Mouse (Mus musculus) small intestine, adult 2 months (tissue): ENCODE data around the gene Glp2r. TPM values are rescaled to one million over a fixed set of nuclear protein-coding genes. Genes with fewer than 3 reads are reported as not detected.

Source experiments
- H3K27ac ChIP-seq: fragments of 200-500 bp; 2 replicates; pipeline ENCODE4 v1.5.1; 2012; ENCODE audit warnings: low read depth, low read length, control low read depth, inconsistent platforms; ENCODE audit not compliant: insufficient read depth
- H3K27me3 ChIP-seq: fragments of 200-500 bp; 2 replicates; pipeline ENCODE4 v1.6.1; 2012; ENCODE audit warnings: mild to moderate bottlenecking, moderate library complexity, low read length, inconsistent platforms; ENCODE audit not compliant: control insufficient read depth, insufficient read depth
- H3K36me3 ChIP-seq: fragments of 200-500 bp; 2 replicates; pipeline ENCODE4 v1.6.1; 2012; ENCODE audit warnings: mild to moderate bottlenecking, low read length, control low read depth, inconsistent platforms; ENCODE audit not compliant: control insufficient read depth, insufficient read depth
- H3K4me1 ChIP-seq: fragments of 200-500 bp; 2 replicates; pipeline ENCODE4 v1.6.1; 2012; ENCODE audit warnings: low read length, inconsistent platforms, mixed read lengths; ENCODE audit not compliant: control insufficient read depth, insufficient read depth, insufficient read length
- H3K4me3 ChIP-seq: fragments of 200-500 bp; 2 replicates; pipeline ENCODE4 v1.5.1; 2012; ENCODE audit warnings: low read depth, mild to moderate bottlenecking, control low read depth, inconsistent platforms, low read length, moderate library complexity
- CTCF ChIP-seq: fragments of 200-500 bp; IDR thresholded peaks from 2 replicates; pipeline ENCODE4 v1.5.1; 2012; ENCODE audit warnings: low read depth, mild to moderate bottlenecking, control low read depth, inconsistent platforms, low read length, moderate library complexity, mixed read lengths; ENCODE audit not compliant: insufficient replicate concordance, insufficient read length; ENCODE audit errors: extremely low read depth
- POLR2A ChIP-seq: fragments of 200-500 bp; IDR thresholded peaks from 2 replicates; pipeline ENCODE4 v1.6.1; 2012; ENCODE audit warnings: low read depth, mild to moderate bottlenecking, control low read depth, inconsistent platforms, low read length, moderate library complexity
- WGBS: fragments of 180-500 bp; shearing (Covaris S2); methylation state at CpG from one replicate; pipeline ENCODE4 v1.1.7; 2018; 5-methylcytosine and 5-hydroxymethylcytosine counted together
- polyA plus RNA-seq: library from polyadenylated mRNA; depleted of rRNA; stranded (reverse); fragments of >200 nt; gene quantifications from 2 replicates; pipeline ENCODE4 v1.2.3, GENCODE M21; 2012

The Glp2r gene
- polyA plus RNA-seq, 1 experiment: 2.1 TPM

- H3K36me3 ChIP-seq: no peaks in the 10 kb centered on the region
- no peak overlapping the region for H3K4me3 ChIP-seq
- H3K27ac ChIP-seq: no peak overlapping the region
- WGBS: 58% methylated on average over 15 of the region's 15 CpGs
- TF ChIP-seq POLR2A (no peak), CTCF (no peak; the same call in 1 of the 2 replicates)
- no peaks in the 10 kb centered on the region for H3K27me3 ChIP-seq
- no peaks in the 10 kb centered on the region for H3K4me1 ChIP-seq
Measured at GRCm38 (mm10) chr11:67757373-67758167, 13.4 kb downstream of the Glp2r start.

- no peaks in the 10 kb centered on the region for H3K27me3 ChIP-seq
- H3K4me3 ChIP-seq: no peak overlapping the region
- no peaks in the 10 kb centered on the region for H3K4me1 ChIP-seq
- TF ChIP-seq CTCF (no peak), POLR2A (no peak)
- no peak overlapping the region for H3K27ac ChIP-seq
- 92% methylated on average over 1 of the region's 1 CpGs for WGBS
- no peaks in the 10 kb centered on the region for H3K36me3 ChIP-seq
Measured at GRCm38 (mm10) chr11:67756287-67756686, 14.7 kb downstream of the Glp2r start.

GRCm38 (mm10) chr11:67741569-67741968 is 29.4 kb downstream of the Glp2r start:
- Histone ChIP-seq H3K4me3 (no peak overlapping the region), H3K27ac (no peak overlapping the region), H3K36me3 (no peaks in the 10 kb centered on the region), H3K27me3 (no peaks in the 10 kb centered on the region), H3K4me1 (no peaks in the 10 kb centered on the region)
- TF ChIP-seq CTCF (no peak), POLR2A (no peak)

- no peak overlapping the region for H3K27ac ChIP-seq
- no peak overlapping the region for H3K4me3 ChIP-seq
- 58% methylated on average over 5 of the region's 5 CpGs for WGBS
Measured at GRCm38 (mm10) chr11:67738846-67739490, 32.0 kb downstream of the Glp2r start.

GRCm38 (mm10) chr11:67738345-67738744 is 32.6 kb downstream of the Glp2r start:
- Histone ChIP-seq H3K27ac (no peak overlapping the region), H3K27me3 (no peaks in the 10 kb centered on the region), H3K4me1 (no peaks in the 10 kb centered on the region), H3K4me3 (no peak overlapping the region), H3K36me3 (no peaks in the 10 kb centered on the region)
- TF ChIP-seq POLR2A (no peak), CTCF (no peak)
- WGBS: 72% methylated on average over 6 of the region's 6 CpGs

More at GRCm38 (mm10) chr11:67738846-67739490, 32.0 kb downstream of the Glp2r start:
- H3K36me3 ChIP-seq: no peaks in the 10 kb centered on the region
- no peak for TF ChIP-seq CTCF
- TF ChIP-seq POLR2A: no peak
- no peaks in the 10 kb centered on the region for H3K27me3 ChIP-seq
- H3K4me1 ChIP-seq: no peaks in the 10 kb centered on the region

- H3K27me3 ChIP-seq: no peaks in the 10 kb centered on the region
- H3K36me3 ChIP-seq: no peaks in the 10 kb centered on the region
- no peak overlapping the region for H3K4me3 ChIP-seq
- no peak overlapping the region for H3K27ac ChIP-seq
- TF ChIP-seq POLR2A (no peak), CTCF (no peak)
- no peaks in the 10 kb centered on the region for H3K4me1 ChIP-seq
- 70% methylated on average over 3 of the region's 3 CpGs for WGBS
Measured at GRCm38 (mm10) chr11:67734597-67734996, 36.4 kb downstream of the Glp2r start.

GRCm38 (mm10) chr11:67733726-67734125 is 37.2 kb downstream of the Glp2r start:
- Histone ChIP-seq H3K36me3 (no peaks in the 10 kb centered on the region), H3K4me3 (no peak overlapping the region), H3K27ac (no peak overlapping the region), H3K4me1 (no peaks in the 10 kb centered on the region), H3K27me3 (no peaks in the 10 kb centered on the region)
- TF ChIP-seq POLR2A (no peak), CTCF (no peak)
- 74% methylated on average over 1 of the region's 1 CpGs for WGBS
